Mouse (Mus musculus): ENCODE results near the gene Zcchc2. TPM values are rescaled to one million over a fixed set of nuclear protein-coding genes. Genes with fewer than 3 reads are reported as not detected.

Zcchc2 gene
- total and polyA plus RNA-seq, 2 experiments, result 12.2 to 15.3 TPM

DNA sequence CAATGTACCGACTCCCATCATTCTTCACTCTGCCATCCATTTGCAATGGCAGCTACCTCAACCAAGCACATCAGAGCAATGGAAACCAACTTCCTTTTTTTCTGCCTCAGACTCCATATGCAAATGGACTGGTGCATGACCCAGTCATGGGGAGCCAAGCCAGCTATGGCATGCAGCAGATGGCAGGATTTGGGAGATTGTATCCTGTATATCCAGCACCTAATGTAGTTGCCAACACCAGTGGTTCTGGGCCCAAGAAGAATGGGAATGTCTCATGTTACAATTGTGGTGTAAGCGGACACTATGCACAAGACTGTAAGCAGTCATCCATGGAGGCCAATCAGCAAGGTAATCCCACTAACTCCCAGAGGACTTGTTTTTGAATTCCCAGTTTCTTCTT is 40.7 kb downstream of the Zcchc2 start:
- Histone ChIP-seq H3K27me3 (ENCODE audit: control insufficient read depth, insufficient read depth, low read length) (no peaks in the 10 kb centered on the region), H3K27ac (replicated peaks; ENCODE audit: insufficient read depth, low read depth, low read length) (no peak overlapping the region), H3K36me3 (ENCODE audit: control insufficient read depth, insufficient read depth, low read length) (peaks cover 65% of the 10 kb centered on the region), H3K9ac (ENCODE audit: low read depth, low read length) (no peak overlapping the region), H3K4me1 (ENCODE audit: control insufficient read depth, insufficient read depth, low read length) (no peaks in the 10 kb centered on the region), H3K4me3 (ENCODE audit: insufficient read depth, low read depth, low read length) (no peak overlapping the region), H3K79me2 (ENCODE audit: control insufficient read depth, insufficient read depth, low read length) (no peaks in the 10 kb centered on the region)
- WGBS, result 97% methylated on average over 2 of the region's 2 CpGs
- no peak for DNase-seq (ENCODE audit: extremely low read depth, low read depth, low spot score)
- TF ChIP-seq POLR2A (IDR thresholded peaks at IDR 0.05; ENCODE audit: extremely low read depth, insufficient read depth, low read length) (no peak), CTCF (IDR thresholded peaks at IDR 0.05; ENCODE audit: low read depth, low read length) (no peak)

DNA sequence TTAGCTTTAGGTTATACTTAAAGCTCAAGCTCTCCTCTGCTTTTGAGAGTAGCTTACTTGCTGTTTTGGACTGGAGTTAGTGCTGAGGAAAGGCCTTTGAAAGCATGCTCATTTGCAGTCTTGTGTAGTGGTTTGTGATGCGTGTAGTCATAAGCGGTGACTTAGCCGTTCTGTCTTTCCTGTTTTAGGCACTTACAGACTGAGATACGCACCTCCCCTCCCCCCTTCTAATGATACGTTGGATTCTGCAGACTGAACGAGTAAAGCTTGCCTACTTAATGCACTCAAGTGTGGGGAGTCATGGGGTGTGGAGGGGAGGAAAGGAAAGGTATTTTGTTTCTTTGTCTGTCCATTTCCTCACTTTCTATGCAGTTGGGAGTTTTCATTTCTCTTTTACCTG is 41.7 kb downstream of the Zcchc2 start:
- DNase-seq (ENCODE audit: extremely low read depth, low read depth, low spot score), result no peak
- Histone ChIP-seq H3K36me3 (ENCODE audit: control insufficient read depth, insufficient read depth, low read length) (peaks cover 57% of the 10 kb centered on the region), H3K27me3 (ENCODE audit: control insufficient read depth, insufficient read depth, low read length) (no peaks in the 10 kb centered on the region), H3K4me3 (ENCODE audit: insufficient read depth, low read depth, low read length) (no peak overlapping the region), H3K4me1 (ENCODE audit: control insufficient read depth, insufficient read depth, low read length) (no peaks in the 10 kb centered on the region), H3K9ac (ENCODE audit: low read depth, low read length) (no peak overlapping the region), H3K27ac (replicated peaks; ENCODE audit: insufficient read depth, low read depth, low read length) (no peak overlapping the region), H3K79me2 (ENCODE audit: control insufficient read depth, insufficient read depth, low read length) (no peaks in the 10 kb centered on the region)
- TF ChIP-seq POLR2A (IDR thresholded peaks at IDR 0.05; ENCODE audit: extremely low read depth, insufficient read depth, low read length) (no peak), CTCF (IDR thresholded peaks at IDR 0.05; ENCODE audit: low read depth, low read length) (no peak)
- 75% methylated on average over 6 of the region's 6 CpGs for WGBS

DNA sequence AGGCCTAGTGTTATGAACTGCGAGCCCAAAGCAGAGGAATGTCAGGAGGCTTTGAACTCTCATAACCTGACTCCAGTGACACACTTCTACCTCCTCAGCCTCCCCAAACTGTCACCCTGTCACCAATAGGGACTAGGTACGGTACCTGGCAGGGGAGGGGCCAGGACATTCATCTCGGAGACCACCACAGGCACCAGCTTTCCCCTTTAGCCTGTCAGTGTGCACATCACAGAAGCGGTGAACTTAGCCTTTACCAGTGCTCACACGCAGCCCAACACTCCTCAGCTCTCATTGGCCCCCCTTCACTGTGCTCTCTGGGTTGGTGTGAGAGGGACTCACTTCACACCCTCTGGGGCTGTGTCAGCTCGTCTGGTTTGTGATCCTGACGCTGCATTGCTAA is 44.6 kb downstream of the Zcchc2 start:
- Histone ChIP-seq H3K27me3 (ENCODE audit: control insufficient read depth, insufficient read depth, low read length) (no peaks in the 10 kb centered on the region), H3K4me1 (ENCODE audit: control insufficient read depth, insufficient read depth, low read length) (no peaks in the 10 kb centered on the region), H3K9ac (ENCODE audit: low read depth, low read length) (no peak overlapping the region), H3K79me2 (ENCODE audit: control insufficient read depth, insufficient read depth, low read length) (no peaks in the 10 kb centered on the region), H3K27ac (replicated peaks; ENCODE audit: insufficient read depth, low read depth, low read length) (no peak overlapping the region), H3K36me3 (ENCODE audit: control insufficient read depth, insufficient read depth, low read length) (peaks cover 31% of the 10 kb centered on the region), H3K4me3 (ENCODE audit: insufficient read depth, low read depth, low read length) (no peak overlapping the region)
- WGBS, result 79% methylated on average over 7 of the region's 7 CpGs
- no peak for DNase-seq (ENCODE audit: extremely low read depth, low read depth, low spot score)
- TF ChIP-seq POLR2A (IDR thresholded peaks at IDR 0.05; ENCODE audit: extremely low read depth, insufficient read depth, low read length), result no peak
- TF ChIP-seq CTCF (IDR thresholded peaks at IDR 0.05; ENCODE audit: low read depth, low read length), result no peak

DNA sequence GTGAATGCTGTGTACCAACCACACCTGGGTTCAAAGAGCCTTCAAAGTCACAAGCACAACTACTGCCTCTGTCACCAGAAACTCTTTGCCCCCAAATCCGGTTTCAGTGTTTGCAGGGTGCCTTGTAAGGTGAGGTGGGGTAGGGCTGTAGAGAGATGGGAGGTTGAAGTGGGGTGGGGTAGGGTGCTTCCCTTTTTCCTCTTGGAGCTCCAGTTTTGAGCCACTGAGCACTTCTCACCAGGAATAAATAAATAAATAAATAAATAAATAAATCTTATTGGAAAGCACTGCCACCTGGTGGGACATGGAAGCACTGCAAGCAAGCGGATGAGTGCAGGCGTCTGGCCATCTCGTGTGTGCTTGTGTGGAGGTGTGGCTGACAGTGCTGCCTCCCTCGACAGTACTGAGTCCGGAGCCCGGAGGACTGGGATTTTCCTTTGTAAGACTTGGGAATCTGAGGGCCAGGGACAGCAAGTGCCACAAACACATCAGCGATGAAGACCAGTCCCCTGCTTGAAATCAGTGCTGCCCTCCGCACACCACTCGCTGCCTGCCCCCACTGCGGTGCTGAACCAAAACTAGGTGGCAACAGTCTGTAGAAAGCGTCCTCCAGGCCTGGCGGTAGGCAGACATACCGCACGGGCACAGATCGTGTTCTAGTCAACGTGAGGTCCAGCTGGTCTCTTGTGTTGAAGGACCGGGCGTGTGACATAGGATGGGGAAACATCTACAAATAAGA is 46.8 kb downstream of the Zcchc2 start:
- Histone ChIP-seq H3K79me2 (ENCODE audit: control insufficient read depth, insufficient read depth, low read length) (no peaks in the 10 kb centered on the region), H3K4me3 (ENCODE audit: insufficient read depth, low read depth, low read length) (no peak overlapping the region), H3K27me3 (ENCODE audit: control insufficient read depth, insufficient read depth, low read length) (no peaks in the 10 kb centered on the region), H3K4me1 (ENCODE audit: control insufficient read depth, insufficient read depth, low read length) (no peaks in the 10 kb centered on the region), H3K36me3 (ENCODE audit: control insufficient read depth, insufficient read depth, low read length) (peaks cover 16% of the 10 kb centered on the region), H3K27ac (replicated peaks; ENCODE audit: insufficient read depth, low read depth, low read length) (no peak overlapping the region), H3K9ac (ENCODE audit: low read depth, low read length) (no peak overlapping the region)
- DNase-seq (ENCODE audit: extremely low read depth, low read depth, low spot score), result peak; percentile 46
- 64% methylated on average over 19 of the region's 19 CpGs for WGBS
- TF ChIP-seq CTCF (IDR thresholded peaks at IDR 0.05; ENCODE audit: low read depth, low read length), result peak; percentile 79
- no peak for TF ChIP-seq POLR2A (IDR thresholded peaks at IDR 0.05; ENCODE audit: extremely low read depth, insufficient read depth, low read length)

DNA sequence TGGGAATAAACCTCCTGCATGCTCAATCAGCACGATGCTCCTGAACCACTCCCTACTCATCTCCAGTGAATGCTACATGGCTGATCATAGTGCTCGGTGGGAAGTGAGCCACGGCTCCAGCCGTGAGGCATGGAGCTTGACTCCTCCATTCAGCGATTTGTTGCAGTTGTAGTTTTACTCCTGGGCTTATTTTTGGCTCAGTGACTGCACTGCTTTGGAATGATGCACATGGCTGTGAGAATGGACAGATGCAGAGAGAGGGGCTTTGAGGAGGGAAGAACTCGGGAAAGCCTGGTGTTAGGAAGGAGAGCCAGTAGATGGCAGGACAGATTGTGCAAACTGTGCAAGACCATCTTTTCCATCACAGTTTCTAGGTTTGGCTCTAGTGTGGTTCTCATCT is 49.1 kb downstream of the Zcchc2 start:
- H3K27me3 ChIP-seq (ENCODE audit: control insufficient read depth, insufficient read depth, low read length), result no peaks in the 10 kb centered on the region
- H3K4me1 ChIP-seq (ENCODE audit: control insufficient read depth, insufficient read depth, low read length), result no peaks in the 10 kb centered on the region
- 85% methylated on average over 6 of the region's 6 CpGs for WGBS
- no peak overlapping the region for H3K4me3 ChIP-seq (ENCODE audit: insufficient read depth, low read depth, low read length)
- no peak overlapping the region for H3K27ac ChIP-seq (replicated peaks; ENCODE audit: insufficient read depth, low read depth, low read length)
- TF ChIP-seq CTCF (IDR thresholded peaks at IDR 0.05; ENCODE audit: low read depth, low read length) (no peak), POLR2A (IDR thresholded peaks at IDR 0.05; ENCODE audit: extremely low read depth, insufficient read depth, low read length) (no peak)
- no peak for DNase-seq (ENCODE audit: extremely low read depth, low read depth, low spot score)
- H3K79me2 ChIP-seq (ENCODE audit: control insufficient read depth, insufficient read depth, low read length), result no peaks in the 10 kb centered on the region
- H3K36me3 ChIP-seq (ENCODE audit: control insufficient read depth, insufficient read depth, low read length), result no peaks in the 10 kb centered on the region; the same call in 1 of the 2 replicates
- H3K9ac ChIP-seq (ENCODE audit: low read depth, low read length), result no peak overlapping the region

DNA sequence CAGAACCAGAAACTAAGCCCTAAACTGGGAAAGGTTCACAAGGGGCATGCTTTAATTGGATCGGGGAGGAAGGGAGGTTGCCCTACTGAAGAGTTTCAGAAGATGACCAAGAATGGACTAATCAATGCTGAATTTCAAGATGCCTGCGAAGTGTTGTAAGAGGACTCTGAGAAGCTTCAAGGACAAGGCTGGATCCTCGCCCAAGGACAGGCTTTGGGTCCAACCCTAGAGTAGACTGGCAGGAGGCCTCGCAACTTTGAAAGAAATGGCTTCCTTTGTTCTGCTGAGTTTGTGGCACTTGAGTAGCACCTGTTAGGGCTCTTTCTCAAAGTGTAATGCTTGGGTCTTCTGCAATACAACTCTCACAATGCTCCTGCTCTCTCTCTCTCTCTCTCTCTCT is 50.1 kb downstream of the Zcchc2 start:
- no peak for DNase-seq (ENCODE audit: extremely low read depth, low read depth, low spot score)
- H3K27ac ChIP-seq (replicated peaks; ENCODE audit: insufficient read depth, low read depth, low read length), result no peak overlapping the region
- no peaks in the 10 kb centered on the region for H3K79me2 ChIP-seq (ENCODE audit: control insufficient read depth, insufficient read depth, low read length)
- TF ChIP-seq POLR2A (IDR thresholded peaks at IDR 0.05; ENCODE audit: extremely low read depth, insufficient read depth, low read length) (no peak), CTCF (IDR thresholded peaks at IDR 0.05; ENCODE audit: low read depth, low read length) (no peak)
- no peaks in the 10 kb centered on the region for H3K4me1 ChIP-seq (ENCODE audit: control insufficient read depth, insufficient read depth, low read length)
- 92% methylated on average over 4 of the region's 4 CpGs for WGBS
- no peaks in the 10 kb centered on the region for H3K27me3 ChIP-seq (ENCODE audit: control insufficient read depth, insufficient read depth, low read length)
- no peaks in the 10 kb centered on the region; the same call in 1 of the 2 replicates for H3K36me3 ChIP-seq (ENCODE audit: control insufficient read depth, insufficient read depth, low read length)
- H3K4me3 ChIP-seq (ENCODE audit: insufficient read depth, low read depth, low read length), result no peak overlapping the region
- H3K9ac ChIP-seq (ENCODE audit: low read depth, low read length), result no peak overlapping the region
